Mouse (Mus musculus) hematopoietic stem cell, adult 5-6 weeks (primary cell): ENCODE data around the gene Cmtr1. TPM values are rescaled to one million over a fixed set of nuclear protein-coding genes. Genes with fewer than 3 reads are reported as not detected.

Experiments used
- total RNA-seq: library from RNA; stranded (forward); fragments of 172-1452, 232-1000 nt; gene quantifications from 2 replicates; pipeline ENCODE4 v1.2.3, GENCODE M21; 2017

The Cmtr1 gene
- total RNA-seq, 1 experiment from 2014 or later, result 160 TPM

Other genes with a start within 250 kb of the Cmtr1 start
- 426 and 588 TPM in 2 replicates for gene Pim1, start 169.8 kb upstream of the Cmtr1 start, total RNA-seq
- 0.31 TPM in 1 of 2 replicates, not detected in the other for gene Gm17657, start 111.0 kb upstream of the Cmtr1 start, total RNA-seq
- 5.8 and 7.8 TPM in 2 replicates for gene Tbc1d22b, start 110.8 kb upstream of the Cmtr1 start, total RNA-seq
- gene Tmem217, start 108.2 kb upstream of the Cmtr1 start, total RNA-seq, result not detected in 2 replicates
- 50.9 and 51.8 TPM in 2 replicates for gene Rnf8, start 45.8 kb upstream of the Cmtr1 start, total RNA-seq
- gene Gm28043, start 45.7 kb upstream of the Cmtr1 start, total RNA-seq, result 9.5 and 11.9 TPM in 2 replicates
- gene Ccdc167, start 56.4 kb downstream of the Cmtr1 start, total RNA-seq, result 8.1 and 14.5 TPM in 2 replicates